Mouse (Mus musculus) hindbrain, embryonic 16.5 days (tissue): ENCODE measurements around the gene 2010111I01Rik. TPM values are rescaled to one million over a fixed set of nuclear protein-coding genes. Genes with fewer than 3 reads are reported as not detected.

Source experiments
- ATAC-seq: fragments of 200-750 bp; cut with Nextera tagmentation; 2 replicates; pipeline ENCODE4 v1.8.0; 2017; ENCODE audit warnings: moderate TSS enrichment, moderate library complexity
- H3K27ac ChIP-seq: fragments of 300-500 bp; sonication (generic); 2 replicates; pipeline ENCODE4 v1.5.1; 2014; ENCODE audit warnings: low read depth, mild to moderate bottlenecking, control low read depth, low read length, moderate library complexity
- H3K27me3 ChIP-seq: fragments of 300-500 bp; sonication (generic); replicated peaks from 2 replicates; pipeline ENCODE4 v1.6.1; 2014; ENCODE audit warnings: low read length; ENCODE audit not compliant: control insufficient read depth, insufficient read depth
- H3K36me3 ChIP-seq: fragments of 300-500 bp; sonication (generic); 2 replicates; pipeline ENCODE4 v1.6.1; 2014; ENCODE audit warnings: mild to moderate bottlenecking, low read length, moderate library complexity, mixed read lengths; ENCODE audit not compliant: control insufficient read depth, insufficient read depth
- H3K4me1 ChIP-seq: fragments of 300-500 bp; sonication (generic); 2 replicates; pipeline ENCODE4 v1.6.1; 2014; ENCODE audit warnings: low read depth, low read length; ENCODE audit not compliant: control insufficient read depth, insufficient read depth
- H3K4me2 ChIP-seq: fragments of 300-500 bp; sonication (generic); 2 replicates; pipeline ENCODE4 v1.6.1; 2014; ENCODE audit warnings: mild to moderate bottlenecking, low read length, control low read depth, moderate library complexity
- H3K4me3 ChIP-seq: fragments of 300-500 bp; sonication (generic); 2 replicates; pipeline ENCODE4 v1.5.1; 2014; ENCODE audit warnings: mild to moderate bottlenecking, low read length, control low read depth, moderate library complexity
- H3K9ac ChIP-seq: fragments of 300-500 bp; sonication (generic); 2 replicates; pipeline ENCODE4 v1.6.1; 2014; ENCODE audit warnings: low read depth, mild to moderate bottlenecking, control low read depth, low read length, moderate library complexity
- H3K9me3 ChIP-seq: fragments of 300-500 bp; sonication (generic); 2 replicates; pipeline ENCODE4 v1.6.1; 2014; ENCODE audit warnings: mild to moderate bottlenecking, low read length, moderate library complexity; ENCODE audit not compliant: control insufficient read depth
- WGBS: fragments of 180-500 bp; shearing (Covaris S2); extraction: QIAGEN DNeasy Blood & Tissue Kit; methylation state at CpG from one replicate; pipeline ENCODE4 v1.1.7; 2014; 5-methylcytosine and 5-hydroxymethylcytosine counted together
- polyA plus RNA-seq: library from polyadenylated mRNA; unstranded; fragments of >200 nt; fragmentation: Nextera tagmentation; extraction: Ambion mirVana; gene quantifications from 2 replicates; pipeline ENCODE4 v1.2.1, GENCODE M21; 2015

Gene 2010111I01Rik
- polyA plus RNA-seq, 1 experiment from 2014 or later, result 28.6 TPM

DNA sequence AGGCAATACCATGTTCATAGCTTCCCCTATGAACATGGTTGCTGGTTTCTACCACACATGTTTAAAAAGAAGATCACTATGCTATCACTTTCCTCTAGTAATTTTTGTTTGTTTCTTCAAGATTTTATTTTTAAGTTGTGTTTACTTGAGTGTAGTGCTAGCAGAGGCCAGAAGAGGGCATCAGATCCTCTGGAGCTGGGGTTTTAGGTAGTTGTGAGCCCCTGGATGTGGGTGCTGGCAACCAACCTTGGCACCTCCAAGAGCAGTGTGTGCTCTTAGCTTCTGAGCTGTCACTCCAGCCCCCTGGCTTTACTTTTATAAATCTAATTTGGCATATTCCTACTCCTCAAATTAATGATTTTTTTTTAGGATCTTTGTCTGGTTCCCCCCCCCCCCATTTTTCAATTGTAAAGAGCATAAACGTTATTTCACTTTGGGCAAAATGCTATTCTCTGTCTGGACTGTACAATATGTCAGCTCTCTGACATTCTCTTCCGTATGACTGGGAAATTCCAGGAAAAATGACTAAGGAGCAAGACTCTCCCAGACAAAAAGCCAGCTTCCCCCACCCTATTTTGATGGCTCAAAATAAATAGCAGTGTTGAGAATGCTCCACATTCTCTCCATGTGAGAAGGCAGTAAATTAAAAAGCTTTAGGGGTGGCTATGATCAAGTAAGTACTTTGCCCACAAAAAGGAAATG lies 81.0 kb downstream of the 2010111I01Rik start:
- no peaks in the 10 kb centered on the region for H3K36me3 ChIP-seq
- no peaks in the 10 kb centered on the region for H3K9me3 ChIP-seq
- no peak overlapping the region for H3K9ac ChIP-seq
- H3K4me1 ChIP-seq, result no peaks in the 10 kb centered on the region
- 81% methylated on average over 2 of the region's 2 CpGs for WGBS
- no peaks in the 10 kb centered on the region for H3K27me3 ChIP-seq
- no peak for ATAC-seq
- no peak overlapping the region for H3K27ac ChIP-seq
- H3K4me3 ChIP-seq, result no peak overlapping the region
- H3K4me2 ChIP-seq, result no peak overlapping the region

DNA sequence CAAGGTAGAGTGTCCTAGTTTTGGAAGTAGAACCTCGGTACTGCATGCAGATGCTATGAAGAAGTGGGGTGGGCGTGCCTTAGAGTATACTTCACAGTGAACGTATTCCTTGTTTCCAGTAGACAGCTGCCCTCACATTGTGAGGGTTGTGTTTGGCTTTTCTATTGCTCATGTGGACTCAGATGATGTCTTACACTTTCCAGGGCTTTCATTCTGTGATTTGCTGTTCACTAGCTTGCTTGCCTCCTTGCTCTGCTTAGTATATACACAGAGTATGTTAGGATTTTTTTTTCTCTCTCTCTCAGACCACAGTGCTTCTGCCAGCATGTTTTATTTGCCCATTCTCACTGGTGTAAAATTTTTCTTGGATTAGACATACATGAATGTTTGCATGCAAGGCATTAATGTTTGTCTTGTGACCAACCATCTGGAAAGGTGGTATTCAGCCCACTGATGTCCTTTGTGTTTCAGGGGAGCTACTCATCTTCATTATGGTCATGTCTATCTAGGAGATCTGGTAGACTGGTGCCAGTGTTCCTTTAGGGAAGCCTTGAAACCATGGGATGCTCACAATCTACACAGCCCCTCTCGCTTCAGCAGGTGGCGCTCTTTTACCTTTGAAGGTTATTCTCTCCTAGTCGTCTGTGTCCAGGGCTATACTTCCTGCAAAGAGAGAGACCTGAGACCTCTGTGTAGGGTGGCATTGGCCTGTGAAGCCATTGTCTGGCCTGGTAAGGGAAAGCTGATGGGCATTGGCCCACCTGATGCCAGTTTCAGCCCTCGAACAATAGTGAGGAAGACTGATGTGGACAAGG lies 81.7 kb downstream of the 2010111I01Rik start:
- 48% methylated on average over 7 of the region's 7 CpGs for WGBS
- no peak overlapping the region for H3K4me2 ChIP-seq
- no peak overlapping the region for H3K9ac ChIP-seq
- no peaks in the 10 kb centered on the region for H3K36me3 ChIP-seq
- H3K27me3 ChIP-seq, result no peaks in the 10 kb centered on the region
- no peak overlapping the region for H3K27ac ChIP-seq
- H3K4me1 ChIP-seq, result no peaks in the 10 kb centered on the region
- ATAC-seq, result peak; percentile 92
- H3K4me3 ChIP-seq, result no peak overlapping the region
- no peaks in the 10 kb centered on the region for H3K9me3 ChIP-seq

DNA sequence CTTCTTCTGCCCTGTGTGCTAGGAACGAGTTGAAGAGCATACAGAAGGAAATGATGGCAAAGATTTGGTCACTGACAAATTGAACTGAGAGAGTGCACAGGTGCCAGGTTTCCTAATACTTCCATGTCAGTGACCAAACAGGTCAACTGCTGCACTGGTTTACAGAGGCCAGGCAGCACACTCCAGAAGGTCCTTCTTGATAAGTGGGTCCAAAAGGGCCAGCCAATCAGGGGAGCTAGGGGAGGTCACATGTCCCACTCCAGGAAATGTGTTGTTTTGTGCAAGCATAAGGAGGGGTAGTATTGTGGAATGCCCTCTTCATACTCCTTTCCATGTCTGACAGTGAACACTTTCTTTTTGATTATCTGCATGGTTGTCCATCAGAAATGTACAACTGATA lies 99.0 kb downstream of the 2010111I01Rik start:
- no peak overlapping the region for H3K27ac ChIP-seq
- no peak overlapping the region for H3K9ac ChIP-seq
- no peak overlapping the region for H3K4me3 ChIP-seq
- H3K4me1 ChIP-seq, result no peaks in the 10 kb centered on the region
- no peaks in the 10 kb centered on the region for H3K9me3 ChIP-seq
- no peak overlapping the region for H3K4me2 ChIP-seq
- WGBS, result 76% methylated on average over 1 of the region's 1 CpGs
- H3K36me3 ChIP-seq, result no peaks in the 10 kb centered on the region
- ATAC-seq, result no peak
- H3K27me3 ChIP-seq, result no peaks in the 10 kb centered on the region

DNA sequence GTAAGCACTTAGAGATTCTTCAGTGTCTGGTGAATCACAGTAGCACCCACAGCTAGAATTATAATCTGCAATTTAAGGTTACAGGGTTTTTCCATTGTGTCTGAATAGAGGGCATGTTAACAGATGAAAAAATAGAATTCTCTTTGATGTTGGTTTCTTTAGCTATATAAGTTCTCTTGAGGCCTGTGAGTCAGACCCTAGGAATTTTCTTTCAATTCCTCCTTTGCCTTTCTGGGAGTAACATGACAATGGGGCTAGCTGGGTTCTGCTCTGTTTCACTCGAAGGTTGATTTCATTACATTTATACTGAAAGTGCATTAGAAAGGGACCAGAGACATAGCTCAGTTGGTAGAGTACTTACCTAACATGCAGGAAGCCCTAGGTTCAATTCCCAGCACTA lies 101.9 kb downstream of the 2010111I01Rik start:
- no peak for ATAC-seq
- 76% methylated on average over 1 of the region's 1 CpGs for WGBS
- no peaks in the 10 kb centered on the region for H3K9me3 ChIP-seq

DNA sequence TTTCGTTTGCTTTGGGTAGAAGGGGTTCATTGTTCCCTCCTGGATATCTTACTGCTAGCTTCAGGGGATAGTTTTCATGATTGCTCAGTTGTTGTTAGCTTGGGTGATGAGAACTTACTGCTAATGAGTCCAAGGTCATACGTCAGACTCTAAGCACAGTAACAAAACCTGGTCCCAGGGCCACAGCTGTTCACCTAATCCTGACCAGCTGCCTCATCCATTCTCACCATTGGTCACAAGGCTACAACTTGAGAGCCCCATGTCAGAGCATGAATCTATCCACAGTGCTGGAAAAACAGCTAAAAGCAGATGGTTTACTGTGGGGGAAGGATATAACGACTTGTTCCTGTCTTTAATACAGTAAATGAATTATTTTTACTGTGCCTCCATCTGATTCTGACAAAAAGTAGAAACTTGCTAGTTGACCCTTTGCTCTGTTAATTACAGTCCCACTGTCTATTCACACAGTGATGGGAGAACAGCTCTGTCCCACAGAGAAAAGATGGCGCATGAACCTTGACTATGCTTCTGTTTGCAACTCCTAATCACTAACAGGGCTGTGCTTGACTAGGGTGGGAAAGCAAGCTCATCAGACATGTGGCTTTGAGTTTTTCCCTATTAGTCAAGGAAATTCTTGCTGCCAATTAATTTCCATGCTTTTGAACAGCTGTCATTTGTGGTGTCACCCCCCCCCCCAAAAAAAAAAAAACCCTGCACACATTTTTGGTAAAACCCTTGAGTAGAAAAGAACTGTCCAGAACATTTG lies 103.9 kb downstream of the 2010111I01Rik start:
- no peak overlapping the region for H3K4me2 ChIP-seq
- H3K9me3 ChIP-seq, result no peaks in the 10 kb centered on the region
- H3K36me3 ChIP-seq, result no peaks in the 10 kb centered on the region
- no peak overlapping the region for H3K27ac ChIP-seq
- ATAC-seq, result no peak
- no peaks in the 10 kb centered on the region for H3K4me1 ChIP-seq
- no peaks in the 10 kb centered on the region for H3K27me3 ChIP-seq
- no peak overlapping the region for H3K4me3 ChIP-seq
- 80% methylated on average over 4 of the region's 4 CpGs for whole genome bisulfite sequencing
- H3K9ac ChIP-seq, result no peak overlapping the region

More for the DNA sequence above, 101.9 kb downstream of the 2010111I01Rik start:
- Histone ChIP-seq H3K36me3 (no peaks in the 10 kb centered on the region), H3K4me2 (no peak overlapping the region), H3K4me1 (no peaks in the 10 kb centered on the region), H3K9ac (no peak overlapping the region), H3K27ac (no peak overlapping the region), H3K27me3 (no peaks in the 10 kb centered on the region), H3K4me3 (no peak overlapping the region)

DNA sequence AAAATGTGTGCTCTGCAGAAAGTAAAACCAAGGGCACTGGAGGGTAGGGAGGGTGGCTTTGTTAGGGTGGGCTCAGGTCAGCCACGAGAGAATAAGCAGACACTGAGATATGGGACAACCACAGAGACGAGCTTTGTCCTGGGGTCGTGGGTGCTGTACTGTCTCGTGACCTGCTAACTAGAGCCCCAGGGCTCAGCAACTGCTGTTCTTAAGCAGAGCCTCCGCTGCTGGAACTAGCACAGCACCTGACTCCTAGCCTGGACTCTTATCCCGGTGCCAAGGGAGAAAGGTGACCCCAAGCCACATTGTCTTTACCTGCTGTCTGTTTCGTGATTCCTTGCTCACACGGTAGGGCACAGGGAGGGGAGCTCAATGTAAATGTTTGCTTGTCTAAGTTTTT lies 107.2 kb downstream of the 2010111I01Rik start:
- Histone ChIP-seq H3K27ac (no peak overlapping the region), H3K4me3 (no peak overlapping the region), H3K9me3 (no peaks in the 10 kb centered on the region), H3K36me3 (no peaks in the 10 kb centered on the region), H3K9ac (no peak overlapping the region), H3K4me1 (no peaks in the 10 kb centered on the region), H3K4me2 (no peak overlapping the region), H3K27me3 (no peaks in the 10 kb centered on the region)
- ATAC-seq, result no peak
- 70% methylated on average over 8 of the region's 8 CpGs for WGBS

DNA sequence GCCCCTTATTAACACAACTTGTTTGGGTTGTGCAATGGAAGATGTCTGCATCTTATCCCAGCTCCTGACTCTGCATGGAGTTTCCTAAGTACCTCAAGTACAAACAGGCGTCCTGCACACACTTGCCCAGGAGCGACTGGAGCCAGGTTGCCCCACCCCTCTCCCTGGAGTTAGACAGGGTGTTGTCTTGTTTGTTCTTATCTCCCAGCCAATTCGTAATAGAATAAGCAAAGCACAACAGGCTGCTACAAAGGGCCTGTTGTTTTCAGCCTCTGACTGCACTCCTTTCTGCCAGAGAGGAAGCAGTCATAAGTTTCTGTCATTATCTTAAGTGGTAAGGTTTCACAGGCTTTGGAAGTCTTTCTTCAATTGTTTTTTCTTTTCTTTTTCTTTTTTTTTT lies 107.7 kb downstream of the 2010111I01Rik start:
- Histone ChIP-seq H3K4me3 (no peak overlapping the region), H3K4me2 (no peak overlapping the region), H3K36me3 (no peaks in the 10 kb centered on the region), H3K9ac (no peak overlapping the region), H3K27ac (no peak overlapping the region), H3K4me1 (no peaks in the 10 kb centered on the region), H3K9me3 (no peaks in the 10 kb centered on the region), H3K27me3 (no peaks in the 10 kb centered on the region)
- 45% methylated on average over 3 of the region's 3 CpGs for WGBS
- ATAC-seq, result no peak

DNA sequence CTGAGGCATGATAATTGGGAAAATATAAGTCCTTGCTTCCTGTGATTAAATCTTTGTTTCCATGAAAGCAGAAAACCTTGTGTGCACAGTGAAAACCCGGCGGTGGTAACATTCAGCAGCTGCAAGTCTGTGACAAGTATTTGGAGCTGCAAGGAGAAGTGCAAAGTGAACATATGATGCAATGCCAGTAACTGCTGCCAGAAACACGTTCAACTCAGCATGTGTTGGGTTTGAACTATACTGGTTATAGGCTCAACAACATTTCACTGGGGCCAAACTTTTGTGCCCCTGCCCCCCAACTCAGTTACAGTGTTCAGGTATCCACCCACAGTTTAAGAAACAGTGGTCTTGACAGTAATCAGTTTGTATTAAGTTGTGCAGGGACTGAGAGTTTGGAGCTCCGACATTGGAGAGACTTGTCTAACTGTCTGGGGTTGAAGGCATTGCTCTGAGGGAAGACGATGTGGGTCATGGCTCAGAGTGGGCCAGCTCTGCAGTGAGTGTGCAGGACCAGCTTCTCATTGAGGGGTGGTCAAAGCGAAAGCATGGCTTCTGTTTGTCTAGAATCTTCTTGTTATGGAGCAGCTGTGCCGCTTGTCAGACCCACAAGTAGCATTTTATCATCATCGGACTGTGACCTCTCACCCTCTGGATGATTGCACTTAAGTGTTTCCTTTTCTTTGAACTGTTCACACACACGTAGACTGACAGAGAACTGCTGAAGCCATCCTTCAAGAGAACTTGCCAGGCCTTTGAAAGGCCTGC lies 109.4 kb downstream of the 2010111I01Rik start:
- WGBS, result 74% methylated on average over 9 of the region's 9 CpGs

More for the DNA sequence above, 109.4 kb downstream of the 2010111I01Rik start:
- H3K36me3 ChIP-seq, result no peaks in the 10 kb centered on the region
- H3K27ac ChIP-seq, result no peak overlapping the region
- no peak overlapping the region for H3K9ac ChIP-seq
- H3K4me1 ChIP-seq, result no peaks in the 10 kb centered on the region
- ATAC-seq, result peak; percentile 30; the same call in 1 of the 2 replicates
- H3K27me3 ChIP-seq, result no peaks in the 10 kb centered on the region
- H3K9me3 ChIP-seq, result no peaks in the 10 kb centered on the region
- H3K4me3 ChIP-seq, result no peak overlapping the region
- no peak overlapping the region for H3K4me2 ChIP-seq
